Mouse (Mus musculus) heart, embryonic 10.5 days (tissue): ENCODE data around the gene Ppfibp1. TPM values are rescaled to one million over a fixed set of nuclear protein-coding genes. Genes with fewer than 3 reads are reported as not detected.
A peak's percentile ranks its signal among the peaks of the same experiment; 100 is the strongest.

ENCODE experiments used
- DNase-seq: peaks from one replicate; pipeline ENCODE4 v3.0.0-alpha.2; 2017; ENCODE audit warnings: low spot score
- H3K27ac ChIP-seq: fragments of 300-500 bp; sonication (generic); 2 replicates; pipeline ENCODE4 v1.5.1; 2016; ENCODE audit warnings: mild to moderate bottlenecking
- H3K27me3 ChIP-seq: fragments of 300-500 bp; sonication (generic); 2 replicates; pipeline ENCODE4 v1.6.1; 2016; ENCODE audit warnings: mild to moderate bottlenecking; ENCODE audit not compliant: poor library complexity, insufficient read depth, severe bottlenecking
- H3K36me3 ChIP-seq: fragments of 300-500 bp; sonication (generic); 2 replicates; pipeline ENCODE4 v1.6.1; 2016; ENCODE audit warnings: mild to moderate bottlenecking, moderate library complexity
- H3K4me1 ChIP-seq: fragments of 300-500 bp; sonication (generic); 2 replicates; pipeline ENCODE4 v1.6.1; 2016; ENCODE audit warnings: mild to moderate bottlenecking
- H3K4me3 ChIP-seq: fragments of 300-500 bp; sonication (generic); 2 replicates; pipeline ENCODE4 v1.5.1; 2016; ENCODE audit warnings: mild to moderate bottlenecking, moderate library complexity
- H3K9me3 ChIP-seq: fragments of 300-500 bp; sonication (generic); 2 replicates; pipeline ENCODE4 v1.6.1; 2016; ENCODE audit warnings: mild to moderate bottlenecking, moderate library complexity
- WGBS: fragments of 180-500 bp; shearing (Covaris S2); methylation state at CpG from one replicate; pipeline ENCODE4 v1.1.7; 2016; 5-methylcytosine and 5-hydroxymethylcytosine counted together
- polyA plus RNA-seq: library from polyadenylated mRNA; unstranded; fragments of >200 nt; fragmentation: Nextera tagmentation; extraction: Ambion mirVana; gene quantifications from 2 replicates; pipeline ENCODE4 v1.2.1, GENCODE M21; 2016

Gene Ppfibp1
- polyA plus RNA-seq, 1 experiment from 2014 or later = 67.3 TPM

GRCm38 (mm10) chr6:146973406-146973805 lies 85.1 kb downstream of the Ppfibp1 start:
- WGBS = 70% methylated on average over 2 of the region's 2 CpGs
- H3K36me3 ChIP-seq = peaks cover 19% of the 10 kb centered on the region; the same call in 1 of the 2 replicates
- H3K4me3 ChIP-seq = no peak overlapping the region
- H3K4me1 ChIP-seq = peaks cover 43% of the 10 kb centered on the region; the same call in 1 of the 2 replicates
- H3K27ac ChIP-seq = 0 out of 2 replicates have a peak overlapping the region, but pooled peaks have one; percentile 6
- H3K27me3 ChIP-seq = no peaks in the 10 kb centered on the region
- H3K9me3 ChIP-seq = no peaks in the 10 kb centered on the region
- no peak for DNase-seq

- Histone ChIP-seq H3K4me3 (no peak overlapping the region), H3K36me3 (peaks cover 20% of the 10 kb centered on the region; the same call in 1 of the 2 replicates), H3K4me1 (peaks cover 47% of the 10 kb centered on the region), H3K27ac (0 out of 2 replicates have a peak overlapping the region, but pooled peaks have one; percentile 6), H3K9me3 (no peaks in the 10 kb centered on the region), H3K27me3 (no peaks in the 10 kb centered on the region)
- DNase-seq = peak; percentile 13
Measured at GRCm38 (mm10) chr6:146973830-146974229, 85.5 kb downstream of the Ppfibp1 start.

- Histone ChIP-seq H3K27ac (no peak overlapping the region), H3K27me3 (no peaks in the 10 kb centered on the region), H3K4me3 (no peak overlapping the region), H3K36me3 (peaks cover 25% of the 10 kb centered on the region), H3K4me1 (peaks cover 59% of the 10 kb centered on the region), H3K9me3 (no peaks in the 10 kb centered on the region)
- 58% methylated on average over 8 of the region's 8 CpGs for WGBS
- peak; percentile 54 for DNase-seq
Measured at GRCm38 (mm10) chr6:146976446-146976845, 88.2 kb downstream of the Ppfibp1 start.

GRCm38 (mm10) chr6:146978691-146979114 lies 90.4 kb downstream of the Ppfibp1 start:
- peak overlapping the region; percentile 79; the same call in 1 of the 2 replicates for H3K27ac ChIP-seq
- peaks cover 46% of the 10 kb centered on the region for H3K4me1 ChIP-seq
- DNase-seq = peak; percentile 59
- H3K27me3 ChIP-seq = no peaks in the 10 kb centered on the region
- H3K4me3 ChIP-seq = no peak overlapping the region
- peaks cover 40% of the 10 kb centered on the region for H3K36me3 ChIP-seq
- WGBS = 55% methylated on average over 5 of the region's 5 CpGs
- no peaks in the 10 kb centered on the region for H3K9me3 ChIP-seq

GRCm38 (mm10) chr6:146979115-146979744 lies 90.9 kb downstream of the Ppfibp1 start:
- Histone ChIP-seq H3K27me3 (no peaks in the 10 kb centered on the region), H3K4me3 (no peak overlapping the region), H3K27ac (peak overlapping the region; percentile 79), H3K9me3 (no peaks in the 10 kb centered on the region), H3K4me1 (peaks cover 49% of the 10 kb centered on the region), H3K36me3 (peaks cover 40% of the 10 kb centered on the region)
- DNase-seq = peak; percentile 35
- WGBS = 43% methylated on average over 1 of the region's 1 CpGs

- WGBS = 27% methylated on average over 3 of the region's 3 CpGs
- peak overlapping the region; percentile 79 for H3K27ac ChIP-seq
- no peaks in the 10 kb centered on the region for H3K27me3 ChIP-seq
- no peaks in the 10 kb centered on the region for H3K9me3 ChIP-seq
- H3K4me3 ChIP-seq = no peak overlapping the region
- DNase-seq = peak; percentile 77
- H3K36me3 ChIP-seq = peaks cover 40% of the 10 kb centered on the region
- peaks cover 54% of the 10 kb centered on the region for H3K4me1 ChIP-seq
Measured at GRCm38 (mm10) chr6:146979953-146980352, 91.7 kb downstream of the Ppfibp1 start.

GRCm38 (mm10) chr6:146981249-146981835 lies 93.1 kb downstream of the Ppfibp1 start:
- Histone ChIP-seq H3K27me3 (no peaks in the 10 kb centered on the region), H3K27ac (no peak overlapping the region), H3K9me3 (no peaks in the 10 kb centered on the region), H3K36me3 (peaks cover 40% of the 10 kb centered on the region), H3K4me1 (peaks cover 57% of the 10 kb centered on the region), H3K4me3 (no peak overlapping the region)
- peak; percentile 27 for DNase-seq
- WGBS = 70% methylated on average over 1 of the region's 1 CpGs

GRCm38 (mm10) chr6:146984569-146984968 lies 96.3 kb downstream of the Ppfibp1 start:
- H3K27me3 ChIP-seq = no peaks in the 10 kb centered on the region
- 34% methylated on average over 3 of the region's 3 CpGs for WGBS
- no peak overlapping the region for H3K27ac ChIP-seq
- H3K4me3 ChIP-seq = no peak overlapping the region
- DNase-seq = peak; percentile 84
- peaks cover 51% of the 10 kb centered on the region for H3K4me1 ChIP-seq
- peaks cover 20% of the 10 kb centered on the region for H3K36me3 ChIP-seq
- H3K9me3 ChIP-seq = no peaks in the 10 kb centered on the region

- Histone ChIP-seq H3K4me3 (no peak overlapping the region), H3K4me1 (peaks cover 27% of the 10 kb centered on the region), H3K27me3 (no peaks in the 10 kb centered on the region), H3K27ac (no peak overlapping the region), H3K9me3 (no peaks in the 10 kb centered on the region), H3K36me3 (peaks cover 46% of the 10 kb centered on the region)
- WGBS = 45% methylated on average over 5 of the region's 5 CpGs
- no peak for DNase-seq
Measured at GRCm38 (mm10) chr6:146994236-146994635, 105.9 kb downstream of the Ppfibp1 start.

- peak; percentile 73 for DNase-seq
- Histone ChIP-seq H3K4me1 (peaks cover 20% of the 10 kb centered on the region), H3K27ac (no peak overlapping the region), H3K36me3 (peaks cover 51% of the 10 kb centered on the region), H3K4me3 (no peak overlapping the region), H3K9me3 (no peaks in the 10 kb centered on the region), H3K27me3 (no peaks in the 10 kb centered on the region)
- WGBS = 61% methylated on average over 2 of the region's 2 CpGs
Measured at GRCm38 (mm10) chr6:146995391-146995790, 107.1 kb downstream of the Ppfibp1 start.

GRCm38 (mm10) chr6:146995878-146996277 lies 107.6 kb downstream of the Ppfibp1 start:
- H3K4me1 ChIP-seq = peaks cover 20% of the 10 kb centered on the region
- peak; percentile 70 for DNase-seq
- H3K4me3 ChIP-seq = no peak overlapping the region
- WGBS = 83% methylated on average over 6 of the region's 6 CpGs
- H3K36me3 ChIP-seq = peaks cover 52% of the 10 kb centered on the region
- H3K9me3 ChIP-seq = no peaks in the 10 kb centered on the region
- H3K27me3 ChIP-seq = no peaks in the 10 kb centered on the region
- no peak overlapping the region for H3K27ac ChIP-seq

GRCm38 (mm10) chr6:146997006-146997405 lies 108.7 kb downstream of the Ppfibp1 start:
- Histone ChIP-seq H3K9me3 (no peaks in the 10 kb centered on the region), H3K4me3 (no peak overlapping the region), H3K27ac (no peak overlapping the region), H3K4me1 (peaks cover 17% of the 10 kb centered on the region), H3K27me3 (no peaks in the 10 kb centered on the region), H3K36me3 (peaks cover 62% of the 10 kb centered on the region)
- DNase-seq = no peak
- 65% methylated on average over 6 of the region's 6 CpGs for WGBS

- no peaks in the 10 kb centered on the region for H3K27me3 ChIP-seq
- no peak overlapping the region for H3K27ac ChIP-seq
- no peak overlapping the region for H3K4me3 ChIP-seq
- H3K36me3 ChIP-seq = peaks cover 74% of the 10 kb centered on the region
- no peak for DNase-seq
- WGBS = 84% methylated on average over 4 of the region's 4 CpGs
- H3K4me1 ChIP-seq = peaks cover under 1% of the 10 kb centered on the region; the same call in 1 of the 2 replicates
- no peaks in the 10 kb centered on the region for H3K9me3 ChIP-seq
Measured at GRCm38 (mm10) chr6:146998710-146999109, 110.4 kb downstream of the Ppfibp1 start.
